ENCODE assay signal across 41 mouse cellular contexts in genomic region chr3:103759261-103759970, GRCm38 (mm10). TPM values are rescaled to one million over a fixed set of nuclear protein-coding genes. Genes with fewer than 3 reads are reported as not detected.
DNase-seq lines count a peak whose midpoint lies in the region; ATAC-seq and TF ChIP-seq lines count a peak whose summit lies in the region.
"Had no signal": no experiment of that assay in that cellular context is flagged by ENCODE, and none has a peak within 500 bp of the region (broad histone marks: within the 10 kb centered on the region; RNA-seq: fewer than 3 reads in every experiment).

No protein-coding gene starts in this region.

- H3K4me2 ChIP-seq in myocyte (ENCODE audit: low read depth) = peak overlapping the region; percentile 24
- H3K4me2 ChIP-seq: forebrain, embryonic 13.5 days; heart, embryonic 15.5 days; hindbrain, embryonic 12.5 days; limb, embryonic 15.5 days; neural tube, embryonic 12.5 days had no signal

- ATAC-seq in activated CD4-positive, CD25-positive, alpha-beta regulatory T cell, adult 4 months = no peak
- ATAC-seq: forebrain, embryonic 13.5 days; midbrain, embryonic 16.5 days had no signal

- H3K79me2 ChIP-seq in myocyte (ENCODE audit: control insufficient read depth, insufficient read depth) = no peaks in the 10 kb centered on the region

- peaks cover 41% of the 10 kb centered on the region for H3K36me3 ChIP-seq in myocyte (ENCODE audit: control insufficient read depth, insufficient read depth)

- peak; percentile 40 to 46 for DNase-seq in adrenal gland, postnatal 36 days
- DNase-seq in adrenal gland, postnatal 4 days (ENCODE audit: low spot score in 2 of 2) = no peak
- DNase-seq in MN1 (ENCODE audit: low spot score) = peak; percentile 20
- peak; percentile 40 for DNase-seq in fibroblast of lung, adult 2 months (ENCODE audit: low read depth)
- no peak for DNase-seq in cerebellum, adult 11-12 months
- DNase-seq in kidney, postnatal 36 days = no peak
- DNase-seq: adrenal gland, postnatal 10 days; B cell, adult 2 months; cerebellum, adult 2 months; cerebellum, postnatal 14 days; gastrocnemius, postnatal 14 days; heart, postnatal 36 days; kidney, adult 18-20 months; kidney, postnatal 4 days; layer of hippocampus, postnatal 36 days; lung, adult 2 months; lung, postnatal 10 days; right cerebral cortex, postnatal 4 days; thymus, postnatal 4 days had no signal

- H3K4me3 ChIP-seq in myocyte = no peak overlapping the region
- H3K4me3 ChIP-seq: forebrain, embryonic 13.5 days; heart, embryonic 10.5 days; heart, embryonic 15.5 days; hindbrain, embryonic 12.5 days; limb, embryonic 10.5 days; limb, embryonic 15.5 days; neural tube, embryonic 12.5 days had no signal

- no peak for TF ChIP-seq POLR2A in myocyte (IDR thresholded peaks at IDR 0.05; ENCODE audit: insufficient read length, low read depth)

- H3ac ChIP-seq in myocyte (ENCODE audit: control insufficient read depth, insufficient read length) = no peak overlapping the region

- H3K27me3 ChIP-seq in myocyte (ENCODE audit: control insufficient read depth, insufficient read depth, insufficient read length) = no peaks in the 10 kb centered on the region
- H3K27me3 ChIP-seq: CH12.LX; forebrain, embryonic 13.5 days; heart, embryonic 15.5 days; hindbrain, embryonic 12.5 days; limb, embryonic 15.5 days; neural tube, embryonic 12.5 days had no signal

TF ChIP-seq in myocyte, 11 proteins besides CTCF, POLR2A, EP300 and RAD21:
- peak; percentile 41; the same call in 1 of the 2 replicates for TF ChIP-seq CEBPB (IDR thresholded peaks at IDR 0.05; ENCODE audit: insufficient read depth, poor library complexity, severe bottlenecking)
- TF ChIP-seq REST (IDR thresholded peaks at IDR 0.05; ENCODE audit: insufficient read depth, insufficient read length) = no peak
- TF ChIP-seq MAX (IDR thresholded peaks at IDR 0.05; ENCODE audit: low read depth) = peak; percentile 58
- TF ChIP-seq TCF12 (IDR thresholded peaks at IDR 0.05; ENCODE audit: insufficient read depth, poor library complexity, severe bottlenecking) = no peak
- TF ChIP-seq USF1 (IDR thresholded peaks at IDR 0.05; ENCODE audit: low read depth) = peak; percentile 6
- TF ChIP-seq MYOD1 (IDR thresholded peaks at IDR 0.05; ENCODE audit: control insufficient read depth in 1 of 3, insufficient read length in 2 of 3, low read depth in 2 of 3) = peak in 1 of 3 experiments; percentile 29
- TF ChIP-seq MYOG (IDR thresholded peaks at IDR 0.05; ENCODE audit: control insufficient read depth in 1 of 3, insufficient read depth in 1 of 3, insufficient read length in 2 of 3, low read depth in 2 of 3) = no peak
- TF ChIP-seq POLR2AphosphoS2 (IDR thresholded peaks at IDR 0.05; ENCODE audit: insufficient read length, low read depth) = no peak
TF ChIP-seq in myocyte: peak in this region for 4.

RNA-seq across cellular contexts. Expression of gene Gm10964, which starts 20.2 kb away (rescaled TPM):
- not detected for total RNA-seq in adrenal gland, postnatal 36 days (2021)
- not detected for total RNA-seq in adrenal gland, postnatal 4 days (2021)
- not detected for polyA plus RNA-seq in myocyte (2012; fragmentation: generic; extraction: Trizol)
- polyA plus RNA-seq in activated CD4-positive, CD25-positive, alpha-beta regulatory T cell, adult 4 months (2017; shearing (Covaris generic)) = not detected
- total RNA-seq: adrenal gland, postnatal 10 days; CH12.LX; G1E; gastrocnemius, postnatal 14 days; granulocyte monocyte progenitor cell, adult 5-6 weeks; heart, postnatal 36 days; layer of hippocampus, postnatal 36 days had no signal
- polyA plus RNA-seq: brain, embryonic 14.5 days; cerebellum, adult 2 months; cortical plate, adult 2 months; embryonic facial prominence, embryonic 14.5 days; forebrain, embryonic 13.5 days; G1E; heart, embryonic 10.5 days; heart, embryonic 15.5 days; hindbrain, embryonic 12.5 days; kidney, embryonic 16.5 days; limb, embryonic 10.5 days; limb, embryonic 15.5 days; liver, embryonic 14.5 days; lung, adult 2 months; macrophage; midbrain, embryonic 16.5 days; neural tube, embryonic 12.5 days; spleen, adult 2 months; testis, adult 2 months; thymus, postnatal 0 days had no signal

RNA-seq across cellular contexts. Expression of gene Olfml3, which starts 21.6 kb away (rescaled TPM):
- total RNA-seq in adrenal gland, postnatal 36 days (2021) = 10 to 100 TPM; 14.4 to 19.5 TPM
- total RNA-seq in adrenal gland, postnatal 4 days (2021) = 10 to 100 TPM; 31.6 to 33.6 TPM
- polyA plus RNA-seq in myocyte (2012; fragmentation: generic; extraction: Trizol) = 15.3 TPM
- polyA plus RNA-seq in activated CD4-positive, CD25-positive, alpha-beta regulatory T cell, adult 4 months (2017; shearing (Covaris generic)) = under 1 TPM; 0.11 to 0.82 TPM
- total RNA-seq: granulocyte monocyte progenitor cell, adult 5-6 weeks had no signal
- polyA plus RNA-seq: G1E had no signal

RNA-seq across cellular contexts. Expression of gene Hipk1, which starts 31.9 kb away (rescaled TPM):
- total RNA-seq in adrenal gland, postnatal 36 days (2021) = 100 to 1,000 TPM; 120 to 165 TPM
- total RNA-seq in adrenal gland, postnatal 4 days (2021) = 100 to 1,000 TPM; 126 to 134 TPM
- 16.7 TPM for polyA plus RNA-seq in myocyte (2012; fragmentation: generic; extraction: Trizol)
- 10 to 100 TPM; 27.5 to 58.6 TPM for polyA plus RNA-seq in activated CD4-positive, CD25-positive, alpha-beta regulatory T cell, adult 4 months (2017; shearing (Covaris generic))

RNA-seq across cellular contexts. Expression of gene Dclre1b, which starts 49.8 kb away (rescaled TPM):
- 10 to 100 TPM; 15.1 to 15.8 TPM for total RNA-seq in adrenal gland, postnatal 36 days (2021)
- total RNA-seq in adrenal gland, postnatal 4 days (2021) = 10 to 100 TPM; 20.5 to 21.3 TPM
- polyA plus RNA-seq in myocyte (2012; fragmentation: generic; extraction: Trizol) = 3.9 TPM
- polyA plus RNA-seq in activated CD4-positive, CD25-positive, alpha-beta regulatory T cell, adult 4 months (2017; shearing (Covaris generic)) = 10 to 100 TPM; 18.4 to 30.4 TPM

RNA-seq across cellular contexts. Expression of gene Ap4b1, which starts 49.9 kb away (rescaled TPM):
- total RNA-seq in adrenal gland, postnatal 36 days (2021) = 10 to 100 TPM; 17.4 to 20.3 TPM
- 10 to 100 TPM; 18.7 to 22.1 TPM for total RNA-seq in adrenal gland, postnatal 4 days (2021)
- 14.5 TPM for polyA plus RNA-seq in myocyte (2012; fragmentation: generic; extraction: Trizol)
- 10 to 100 TPM; 10.8 to 18.3 TPM for polyA plus RNA-seq in activated CD4-positive, CD25-positive, alpha-beta regulatory T cell, adult 4 months (2017; shearing (Covaris generic))

Comparison
In these comparisons a context has a peak if more than half of its experiments do, and no peak if none do; other contexts are left out.
1. DNase-seq: peak in adrenal gland, postnatal 36 days (2 of 2), MN1 (single experiment) and fibroblast of lung, adult 2 months (single experiment); none in adrenal gland, postnatal 4 days (0 of 2), cerebellum, adult 11-12 months (single experiment) and kidney, postnatal 36 days (0 of 2).